Comparison of ENCODE assay signal across 10 mouse cellular contexts in the genomic region with DNA sequence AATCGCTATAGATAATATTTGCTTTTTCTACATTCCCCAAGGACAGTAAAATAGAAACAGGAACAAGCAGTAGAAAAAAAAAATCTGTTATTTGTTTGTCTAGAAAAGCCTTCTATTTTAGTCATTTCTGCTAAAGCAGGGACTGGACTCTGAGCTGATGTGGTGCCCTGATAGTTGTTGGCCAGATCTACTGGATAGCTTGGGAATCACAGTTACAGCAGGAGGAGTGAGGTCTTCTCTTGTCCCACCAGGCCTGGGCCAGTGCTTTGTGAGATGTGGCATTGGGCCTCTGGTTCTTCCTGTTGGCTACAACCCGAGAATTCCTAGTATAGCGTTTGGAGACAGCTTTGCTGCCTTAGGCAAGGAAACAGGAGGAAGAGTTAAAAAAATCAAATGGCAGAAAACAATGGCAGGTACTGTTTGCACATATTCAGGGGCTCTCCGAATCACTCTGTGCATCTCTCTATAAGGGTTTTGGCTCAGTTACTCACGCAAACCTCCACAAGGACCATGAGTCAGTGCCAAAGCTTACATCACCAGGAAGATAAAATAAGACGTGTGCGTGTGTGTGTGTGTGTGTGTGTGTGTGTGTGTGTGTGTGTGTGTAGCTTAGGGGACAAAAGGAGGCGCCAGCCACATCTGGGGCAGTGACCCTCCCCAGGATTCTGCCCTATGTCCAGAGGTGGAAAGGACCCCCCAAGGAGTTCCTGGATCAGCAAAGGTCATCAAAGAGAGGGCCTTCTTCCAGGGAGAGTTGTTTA.
DNase-seq lines count a peak whose midpoint lies in the region; ATAC-seq and TF ChIP-seq lines count a peak whose summit lies in the region.
"Had no signal": no experiment of that assay in that cellular context is flagged by ENCODE, and none has a peak within 500 bp of the region (broad histone marks: within the 10 kb centered on the region; RNA-seq: fewer than 3 reads in every experiment).

No protein-coding gene starts in this region.

- H3K27me3 ChIP-seq in hindbrain, embryonic 10.5 days (ENCODE audit: insufficient read depth, poor library complexity, severe bottlenecking) = peaks cover 12% of the 10 kb centered on the region; the same call in 1 of the 2 replicates
- H3K27me3 ChIP-seq in hindbrain, embryonic 14.5 days (ENCODE audit: control insufficient read depth, insufficient read depth, low read length) = no peaks in the 10 kb centered on the region
- no peaks in the 10 kb centered on the region for H3K27me3 ChIP-seq in testis, adult 2 months (ENCODE audit: control insufficient read depth, insufficient read depth, low read length)
- H3K27me3 ChIP-seq in hindbrain, postnatal 0 days (ENCODE audit: insufficient read depth, low read length) = no peaks in the 10 kb centered on the region

- DNase-seq in hindbrain, embryonic 10.5 days (ENCODE audit: low spot score) = no peak
- no peak for DNase-seq in hindbrain, embryonic 14.5 days (ENCODE audit: low spot score)
- no peak for DNase-seq in testis, postnatal 14 days (ENCODE audit: low spot score)
- DNase-seq in kidney, postnatal 10 days = peak; percentile 22
- DNase-seq in layer of hippocampus, adult 9-10 months (ENCODE audit: low spot score) = no peak
- DNase-seq in hindbrain, postnatal 0 days (ENCODE audit: low spot score) = no peak
- DNase-seq in thymus, postnatal 4 days = no peak
- DNase-seq: cerebellum, adult 18-20 months had no signal

- no peak for ATAC-seq in hindbrain, embryonic 14.5 days (ENCODE audit: low FRiP score)
- ATAC-seq in hindbrain, postnatal 0 days = no peak
- ATAC-seq: forebrain, embryonic 16.5 days had no signal

- H3K4me1 ChIP-seq in hindbrain, embryonic 10.5 days (replicated peaks) = peaks cover 18% of the 10 kb centered on the region; the same call in 1 of the 2 replicates
- no peaks in the 10 kb centered on the region for H3K4me1 ChIP-seq in hindbrain, embryonic 14.5 days (replicated peaks; ENCODE audit: control insufficient read depth, insufficient read depth, low read length)
- no peaks in the 10 kb centered on the region for H3K4me1 ChIP-seq in testis, adult 2 months (ENCODE audit: control insufficient read depth, insufficient read depth, low read length)
- no peaks in the 10 kb centered on the region for H3K4me1 ChIP-seq in hindbrain, postnatal 0 days (ENCODE audit: insufficient read depth, low read length)

- WGBS in hindbrain, embryonic 10.5 days = 45% methylated on average over 8 of the region's 8 CpGs
- 58% methylated on average over 8 of the region's 8 CpGs for WGBS in hindbrain, embryonic 14.5 days
- 50% methylated on average over 8 of the region's 8 CpGs for WGBS in hindbrain, postnatal 0 days

- H3K4me2 ChIP-seq in hindbrain, embryonic 14.5 days (replicated peaks) = no peak overlapping the region
- no peak overlapping the region for H3K4me2 ChIP-seq in hindbrain, postnatal 0 days (ENCODE audit: low read depth, low read length)

- H3K27ac ChIP-seq in hindbrain, embryonic 10.5 days = peak overlapping the region; percentile 41; the same call in 1 of the 2 replicates
- H3K27ac ChIP-seq in hindbrain, embryonic 14.5 days = no peak overlapping the region
- H3K27ac ChIP-seq in testis, adult 2 months (ENCODE audit: control insufficient read depth, insufficient read depth, low read depth, low read length) = peak overlapping the region; percentile 29; the same call in 1 of the 2 replicates
- no peak overlapping the region for H3K27ac ChIP-seq in hindbrain, postnatal 0 days

- H3K36me3 ChIP-seq in hindbrain, embryonic 10.5 days = no peaks in the 10 kb centered on the region
- no peaks in the 10 kb centered on the region for H3K36me3 ChIP-seq in hindbrain, embryonic 14.5 days (replicated peaks; ENCODE audit: control insufficient read depth, insufficient read depth)
- H3K36me3 ChIP-seq in testis, adult 2 months (ENCODE audit: control insufficient read depth, insufficient read depth, low read length) = no peaks in the 10 kb centered on the region
- no peaks in the 10 kb centered on the region for H3K36me3 ChIP-seq in hindbrain, postnatal 0 days (ENCODE audit: insufficient read depth, low read length)

- H3K9ac ChIP-seq in hindbrain, embryonic 14.5 days = no peak overlapping the region
- no peak overlapping the region for H3K9ac ChIP-seq in hindbrain, postnatal 0 days (replicated peaks; ENCODE audit: low read length)

- TF ChIP-seq CTCF in testis, adult 2 months (IDR thresholded peaks at IDR 0.05; ENCODE audit: control insufficient read depth, insufficient read depth, insufficient replicate concordance, low read depth, low read length) = no peak
- TF ChIP-seq CTCF in hindbrain, postnatal 0 days (IDR thresholded peaks at IDR 0.05; ENCODE audit: low read depth) = no peak

- no peak for TF ChIP-seq POLR2A in testis, adult 2 months (IDR thresholded peaks at IDR 0.05; ENCODE audit: control insufficient read depth, low read depth, low read length)

- H3K4me3 ChIP-seq in hindbrain, embryonic 10.5 days = no peak overlapping the region
- H3K4me3 ChIP-seq in hindbrain, embryonic 14.5 days (replicated peaks; ENCODE audit: low read length) = no peak overlapping the region
- H3K4me3 ChIP-seq in testis, adult 2 months (ENCODE audit: control insufficient read depth, low read depth, low read length) = no peak overlapping the region
- no peak overlapping the region for H3K4me3 ChIP-seq in hindbrain, postnatal 0 days (ENCODE audit: low read length)

- H3K9me3 ChIP-seq in hindbrain, embryonic 10.5 days = no peaks in the 10 kb centered on the region
- no peaks in the 10 kb centered on the region for H3K9me3 ChIP-seq in hindbrain, embryonic 14.5 days (ENCODE audit: control insufficient read depth, low read length)
- no peaks in the 10 kb centered on the region for H3K9me3 ChIP-seq in hindbrain, postnatal 0 days (ENCODE audit: low read length)

Comparison
In these comparisons a context has a peak if more than half of its experiments do, and no peak if none do; other contexts are left out.
1. H3K27ac ChIP-seq: peak in hindbrain, embryonic 10.5 days (single experiment) and testis, adult 2 months (single experiment); none in hindbrain, embryonic 14.5 days (single experiment) and hindbrain, postnatal 0 days (single experiment).